Mouse (Mus musculus): Measurements from ENCODE around the gene Mrps15. TPM values are rescaled to one million over a fixed set of nuclear protein-coding genes. Genes with fewer than 3 reads are reported as not detected.

Mrps15 gene
- 83.5 and 93.4 TPM in 2 replicates for polyA plus RNA-seq (2012; rRNA removed)

DNA sequence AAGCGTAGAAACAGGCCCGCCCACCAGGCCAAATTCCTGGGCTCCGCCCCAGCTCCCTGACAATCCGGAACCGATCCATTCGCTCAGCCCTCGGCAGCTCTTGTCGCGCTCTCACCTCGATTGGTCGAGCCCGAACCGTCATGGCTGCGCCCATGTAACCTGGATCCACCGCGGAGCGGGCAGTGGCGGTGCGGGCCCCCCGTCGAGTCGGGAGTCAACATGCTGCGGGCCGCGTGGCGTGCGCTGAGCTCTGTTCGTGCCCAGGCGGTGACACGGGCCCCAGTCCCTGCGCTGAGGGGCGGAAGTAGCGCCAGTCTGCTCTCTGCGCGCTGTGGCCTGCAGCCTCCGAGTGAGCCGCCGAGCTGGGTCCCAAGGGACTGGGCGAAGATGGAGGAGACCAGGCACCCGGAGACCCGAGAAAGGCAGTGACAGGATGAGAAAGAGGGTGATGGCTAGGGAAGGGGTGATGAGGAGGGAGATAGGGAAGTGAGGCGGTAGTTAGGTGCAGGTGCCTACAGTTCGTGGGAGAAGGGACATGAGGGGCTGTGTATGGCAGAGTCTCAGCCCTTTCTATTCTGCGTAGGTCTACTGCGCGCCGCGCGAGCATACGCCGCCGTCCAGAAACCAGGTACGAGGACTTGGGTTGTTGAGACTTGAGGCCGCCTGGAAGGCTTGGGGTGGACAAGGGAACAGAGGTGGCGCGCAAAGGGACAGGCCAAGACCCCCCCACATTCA is at the start of gene Mrps15:
Gene Mrps15, plus strand, starts transcription at position 75 of the 735 bp plus-strand sequence.

DNA sequence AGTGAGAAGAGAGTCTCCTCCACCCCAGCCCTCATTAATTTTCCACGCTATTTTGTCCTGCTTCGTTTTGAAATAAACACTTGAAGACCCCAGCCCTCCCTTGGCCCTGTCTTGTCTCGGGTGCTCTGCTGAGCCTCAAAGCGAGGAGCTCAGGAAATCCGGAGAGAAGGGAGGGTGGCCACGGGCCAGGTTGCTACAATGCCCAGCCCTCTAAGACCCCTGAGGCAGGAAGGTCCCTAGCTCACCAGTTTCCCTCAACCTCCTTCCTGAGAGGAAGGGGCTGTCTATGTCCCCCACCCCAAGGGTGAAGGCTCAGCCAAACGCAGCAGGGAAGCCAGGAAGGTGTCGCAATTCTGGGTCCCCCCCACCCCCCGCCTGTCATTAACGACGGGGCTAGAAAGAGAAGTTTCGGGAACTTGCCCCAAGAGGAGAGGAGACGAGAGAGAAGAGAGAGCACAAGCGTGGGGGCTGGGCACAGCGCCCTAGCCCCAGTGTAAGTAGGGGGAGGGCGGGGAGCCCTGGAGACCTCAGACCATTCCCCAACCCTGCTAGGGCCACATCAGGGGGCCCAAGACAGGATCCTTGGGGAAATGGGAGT is 22.3 kb upstream of the Mrps15 start, which contains the start of gene Csf3r:
Gene Csf3r, plus strand, starts transcription at position 248 of the 598 bp plus-strand sequence.

DNA sequence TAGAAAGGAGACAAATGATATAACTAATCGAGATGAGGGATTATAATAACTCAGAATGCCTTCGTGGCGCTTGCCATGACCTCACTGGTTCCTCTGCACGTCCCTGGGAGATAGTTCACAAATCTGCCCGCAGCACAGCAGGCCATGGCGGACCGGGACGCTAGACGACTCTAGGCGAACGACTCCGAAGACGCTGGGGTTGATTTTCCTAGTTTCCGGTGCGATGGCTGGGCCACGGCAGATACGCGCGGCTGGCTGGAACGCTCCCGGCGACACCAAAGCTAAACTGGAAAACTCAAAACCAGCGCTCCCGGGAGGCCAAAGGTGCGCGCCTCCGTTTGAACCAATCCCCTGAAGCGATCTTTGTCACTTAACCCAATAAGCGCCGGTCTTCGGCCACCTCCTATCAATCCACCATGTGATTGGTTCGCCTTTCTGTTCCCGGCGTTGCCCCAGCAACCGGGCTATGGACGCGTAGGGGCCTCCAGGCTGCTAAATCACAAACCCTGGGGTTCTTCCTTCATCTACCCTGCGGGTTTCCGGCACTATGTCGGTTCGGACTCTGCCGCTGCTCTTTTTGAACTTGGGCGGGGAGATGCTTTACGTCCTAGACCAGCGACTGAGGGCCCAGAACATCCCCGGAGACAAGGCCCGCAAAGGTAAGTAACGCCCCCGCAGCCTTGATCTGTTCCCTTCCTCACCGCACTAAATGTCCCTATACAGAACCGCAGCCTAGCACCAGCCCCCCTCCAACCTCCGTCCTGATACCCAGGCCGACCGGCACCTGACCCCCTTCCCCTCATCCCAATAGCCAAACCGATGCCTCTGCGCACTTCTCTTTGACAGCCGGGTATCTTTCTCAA is 11.6 kb downstream of the Mrps15 start, which contains the start of gene Oscp1:
Gene Oscp1, plus strand, starts transcription at position 432 of the 863 bp plus-strand sequence.

DNA sequence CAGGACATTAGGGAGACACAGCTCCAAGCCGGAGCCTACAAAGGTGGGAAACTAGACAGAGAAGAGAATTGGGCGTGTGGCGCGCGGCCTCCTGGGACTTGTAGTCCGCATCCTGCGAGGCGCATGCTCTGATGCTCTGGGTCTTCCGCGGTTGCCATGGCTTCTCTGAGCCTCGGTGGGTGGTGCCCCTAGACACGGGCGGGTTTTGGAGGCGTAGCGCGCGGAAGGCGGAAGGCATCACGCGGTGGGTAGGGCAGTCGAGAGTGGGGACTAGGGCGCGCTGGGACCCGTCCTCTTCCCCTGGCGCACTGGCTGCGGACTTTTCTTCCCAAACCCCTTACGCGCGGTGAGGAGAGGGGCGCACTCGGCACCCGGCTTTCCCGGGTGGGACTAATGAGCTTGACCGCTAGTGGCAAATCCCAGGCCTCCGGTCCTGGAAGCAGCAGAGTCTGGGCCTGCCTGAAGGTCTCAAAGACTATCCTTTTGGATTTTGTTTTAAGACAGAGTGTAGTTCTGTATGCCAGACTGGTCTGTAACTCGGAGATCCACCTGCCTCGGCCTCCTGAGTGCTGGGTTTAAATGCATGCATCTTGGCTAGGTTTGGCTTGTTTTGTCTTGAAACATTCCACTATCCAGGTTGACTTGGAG is 49.9 kb downstream of the Mrps15 start, which contains the start of gene Lsm10:
Gene Lsm10, plus strand, starts transcription at position 160 of the 648 bp plus-strand sequence.

DNA sequence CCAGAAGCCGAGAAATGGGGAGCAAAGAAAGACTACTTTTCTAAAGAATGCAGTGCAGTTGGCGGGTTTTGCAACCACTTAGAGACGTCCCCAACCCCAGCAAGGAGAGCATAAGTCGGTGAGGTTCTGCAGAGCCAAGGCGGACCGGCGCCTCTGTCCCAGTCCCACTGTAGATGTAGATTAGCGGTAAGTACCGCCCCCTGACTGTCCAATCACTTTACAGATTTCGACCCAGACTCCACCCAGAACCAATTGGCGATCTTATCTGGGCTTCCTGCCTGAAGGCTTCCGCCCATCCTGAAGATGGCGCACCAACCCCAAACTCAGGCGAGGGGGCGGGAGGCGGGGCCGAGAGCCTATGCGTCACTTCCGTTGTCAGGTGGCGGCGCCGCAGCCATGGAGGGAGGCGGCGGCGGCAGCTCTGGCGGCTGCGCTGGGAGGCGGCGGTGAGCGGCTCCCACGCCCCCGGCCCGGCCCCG is 56.9 kb downstream of the Mrps15 start, which contains the start of gene Stk40:
Gene Stk40, plus strand, starts transcription at position 368 of the 479 bp plus-strand sequence.

Other genes starting within 250 kb of the Mrps15 start
- 0.85 and 0.97 TPM in 2 replicates for gene Csf3r, start 22.4 kb upstream of the Mrps15 start, polyA plus RNA-seq (2012; rRNA removed)
- 14.0 and 14.6 TPM in 2 replicates for gene Oscp1, start 11.6 kb downstream of the Mrps15 start, polyA plus RNA-seq (2012; rRNA removed)
- gene Lsm10, start 49.7 kb downstream of the Mrps15 start, polyA plus RNA-seq (2012; rRNA removed) = 50.9 and 54.1 TPM in 2 replicates
- 24.6 and 24.9 TPM in 2 replicates for gene Stk40, start 57.0 kb downstream of the Mrps15 start, polyA plus RNA-seq (2012; rRNA removed)
- gene Eva1b, start 100.8 kb downstream of the Mrps15 start, polyA plus RNA-seq (2012; rRNA removed) = 21.4 and 39.0 TPM in 2 replicates
- gene Sh3d21, start 116.6 kb downstream of the Mrps15 start, polyA plus RNA-seq (2012; rRNA removed) = 1.2 and 2.7 TPM in 2 replicates
- 142 TPM in 2 replicates for gene Thrap3, start 155.8 kb downstream of the Mrps15 start, polyA plus RNA-seq (2012; rRNA removed)
- gene Map7d1, start 209.4 kb downstream of the Mrps15 start, polyA plus RNA-seq (2012; rRNA removed) = 206 and 220 TPM in 2 replicates
- gene Trappc3, start 215.4 kb downstream of the Mrps15 start, polyA plus RNA-seq (2012; rRNA removed) = 155 TPM in 2 replicates
- gene Col8a2, start 239.9 kb downstream of the Mrps15 start, polyA plus RNA-seq (2012; rRNA removed) = 8.1 and 18.1 TPM in 2 replicates

Measured in central nervous system, embryonic 14 days (tissue).